Mouse (Mus musculus) T-cell, adult 2 months (primary cell): Measurements from ENCODE around the gene Cebpa.

Experiments
- DNase-seq: peaks from one replicate; pipeline ENCODE4 v3.0.0; 2022; ENCODE audit warnings: low spot score

Cebpa gene

GRCm38 (mm10) chr7:35118841-35119413 is at the start of gene Cebpa:
Cebpa (plus strand) TSS chr7:35119293.
- peak; percentile 59 for DNase-seq

- DNase-seq: no peak
Measured at GRCm38 (mm10) chr7:35076645-35077044, 42.4 kb upstream of the Cebpa start.

- DNase-seq: no peak
Measured at GRCm38 (mm10) chr7:35080843-35081338, 38.2 kb upstream of the Cebpa start.

DNA sequence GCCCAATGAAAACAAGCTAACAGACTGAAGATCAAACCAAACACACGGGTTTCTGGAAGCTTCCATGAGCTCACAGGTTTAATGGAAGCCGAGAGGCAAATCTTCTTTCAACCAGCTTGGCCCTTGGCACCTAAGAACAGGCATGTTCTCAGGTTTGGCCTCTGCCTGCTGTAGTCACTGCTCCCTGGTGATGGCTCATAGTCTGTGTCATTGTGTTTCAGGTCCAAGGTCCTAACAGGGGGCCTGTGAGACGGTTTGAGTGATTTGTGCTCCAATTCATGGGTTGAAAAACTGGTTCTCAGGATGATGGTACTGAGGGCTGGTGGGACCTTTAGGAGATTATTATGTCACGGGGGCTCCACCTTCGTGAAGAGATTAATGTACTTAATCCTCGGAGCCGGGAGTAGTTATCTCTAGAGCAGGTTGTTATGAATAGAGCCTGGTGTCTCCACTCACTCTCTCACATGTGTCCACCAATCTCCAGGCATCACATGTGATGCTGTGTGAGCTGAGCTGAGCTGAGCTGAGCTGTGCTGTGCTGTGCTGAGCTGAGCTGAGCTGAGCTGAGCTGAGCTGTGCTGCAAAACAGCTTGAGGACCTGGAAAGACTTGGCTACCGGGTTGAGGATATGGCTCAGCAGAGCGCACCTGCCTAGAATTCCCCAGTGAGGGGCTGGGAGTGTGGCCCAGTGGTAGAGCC is 37.5 kb upstream of the Cebpa start:
- no peak for DNase-seq

GRCm38 (mm10) chr7:35084565-35085360 is 34.3 kb upstream of the Cebpa start:
- no peak for DNase-seq

- no peak for DNase-seq
Measured at GRCm38 (mm10) chr7:35086271-35086861, 32.7 kb upstream of the Cebpa start.

GRCm38 (mm10) chr7:35090550-35090949 is 28.5 kb upstream of the Cebpa start:
- no peak for DNase-seq

GRCm38 (mm10) chr7:35094975-35095678 is 24.0 kb upstream of the Cebpa start:
- DNase-seq: no peak

GRCm38 (mm10) chr7:35098777-35099176 is 20.3 kb upstream of the Cebpa start:
- no peak for DNase-seq

GRCm38 (mm10) chr7:35099528-35099927 is 19.6 kb upstream of the Cebpa start:
- no peak for DNase-seq

DNA sequence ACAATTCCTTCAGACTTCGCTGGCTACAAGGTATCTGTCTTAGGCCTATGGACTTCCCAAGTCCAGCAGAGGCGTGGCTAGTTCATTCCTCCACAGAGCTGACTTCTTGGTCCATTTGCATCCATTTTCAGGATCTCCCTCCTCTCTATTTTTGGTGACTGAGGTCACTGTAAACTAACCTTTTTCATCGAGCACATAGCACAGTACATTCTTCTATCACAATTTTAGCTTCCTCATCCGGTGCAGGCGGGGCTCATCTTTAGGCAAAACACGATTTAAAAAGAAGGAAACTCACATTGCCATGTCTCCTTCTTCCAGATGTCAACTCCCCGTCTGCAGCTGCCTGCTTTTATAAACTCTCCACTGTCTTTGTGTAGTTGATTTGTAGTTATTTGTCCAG is 12.5 kb upstream of the Cebpa start:
- DNase-seq: no peak

DNA sequence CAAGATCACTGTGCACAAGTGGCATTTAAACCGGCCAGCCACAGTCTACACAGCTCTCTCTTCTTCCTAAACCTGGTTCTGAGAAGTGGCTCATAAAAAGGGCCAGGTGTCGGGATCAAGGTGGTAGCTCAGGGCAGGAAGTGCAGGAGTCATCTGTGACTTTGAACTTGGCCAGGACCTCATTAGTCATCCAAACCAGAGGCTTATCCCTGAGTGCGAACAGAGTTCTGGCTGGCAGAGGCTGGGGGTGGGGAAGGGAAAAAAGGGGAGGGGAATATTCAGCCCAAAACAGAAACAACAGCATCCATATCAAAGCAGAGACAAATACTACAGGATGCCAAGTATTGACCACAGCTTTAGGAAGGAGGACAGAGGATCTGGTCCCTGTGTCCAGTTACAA is 11.5 kb upstream of the Cebpa start:
- DNase-seq: no peak

DNA sequence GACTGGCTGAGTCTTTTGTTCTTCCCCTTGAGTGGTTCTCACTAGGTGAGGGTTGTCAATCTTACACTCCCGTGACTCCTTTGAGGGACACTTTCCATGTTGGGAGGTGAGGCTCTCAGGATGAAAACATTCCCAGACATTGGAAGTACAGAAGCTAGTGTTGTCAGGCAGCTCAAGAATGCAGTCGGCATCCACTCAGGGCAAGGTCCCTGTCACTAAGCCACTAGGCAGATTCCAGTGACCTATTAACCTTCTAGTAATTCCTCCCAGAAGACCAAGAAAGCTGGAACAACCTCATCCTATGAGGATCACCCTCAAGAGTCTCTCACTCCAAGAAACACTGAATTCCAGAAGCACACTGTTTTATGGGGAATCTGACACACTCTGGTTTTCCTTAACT is 11.0 kb upstream of the Cebpa start:
- no peak for DNase-seq

- DNase-seq: no peak
Measured at GRCm38 (mm10) chr7:35108663-35109062, 10.4 kb upstream of the Cebpa start.

DNA sequence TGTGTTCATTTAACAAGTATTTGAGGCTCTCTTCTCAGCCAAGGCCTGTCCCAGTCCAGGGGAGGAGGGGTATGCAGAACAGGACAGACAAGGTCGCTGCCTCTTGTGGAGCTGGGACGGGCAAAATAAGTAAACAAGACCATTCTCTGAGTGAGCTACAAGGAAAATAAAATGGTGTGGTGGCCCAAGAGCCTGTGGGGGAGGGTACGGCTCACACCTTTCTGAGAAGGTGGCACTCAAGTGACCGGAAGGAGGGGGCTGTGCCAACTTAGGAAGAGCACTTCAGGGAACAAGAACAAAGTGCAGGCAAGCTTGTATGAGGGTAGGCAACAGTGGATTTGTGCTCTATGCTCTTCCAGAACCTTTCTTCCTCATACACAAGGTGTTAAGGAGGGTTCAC is 6.0 kb upstream of the Cebpa start:
- no peak for DNase-seq

DNA sequence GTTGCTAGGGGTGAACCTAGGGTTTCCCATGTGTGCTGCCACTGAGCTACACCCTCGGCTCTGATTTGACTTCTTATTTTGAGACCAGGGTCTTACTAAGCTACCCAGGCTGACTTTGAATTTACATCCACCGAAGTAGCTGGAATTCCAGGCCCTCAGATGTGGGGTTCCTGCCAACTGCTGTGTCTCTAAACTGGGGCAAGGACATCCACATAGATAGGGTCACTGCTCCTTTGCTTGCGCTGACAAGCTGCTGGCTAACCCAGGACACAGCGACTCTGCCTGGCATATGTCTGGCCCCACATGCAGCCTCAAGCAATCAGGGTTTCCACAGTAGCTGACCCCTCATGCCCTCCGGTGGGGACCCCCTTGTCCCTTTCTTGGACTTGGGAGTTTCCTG is 5.4 kb upstream of the Cebpa start:
- DNase-seq: no peak

DNA sequence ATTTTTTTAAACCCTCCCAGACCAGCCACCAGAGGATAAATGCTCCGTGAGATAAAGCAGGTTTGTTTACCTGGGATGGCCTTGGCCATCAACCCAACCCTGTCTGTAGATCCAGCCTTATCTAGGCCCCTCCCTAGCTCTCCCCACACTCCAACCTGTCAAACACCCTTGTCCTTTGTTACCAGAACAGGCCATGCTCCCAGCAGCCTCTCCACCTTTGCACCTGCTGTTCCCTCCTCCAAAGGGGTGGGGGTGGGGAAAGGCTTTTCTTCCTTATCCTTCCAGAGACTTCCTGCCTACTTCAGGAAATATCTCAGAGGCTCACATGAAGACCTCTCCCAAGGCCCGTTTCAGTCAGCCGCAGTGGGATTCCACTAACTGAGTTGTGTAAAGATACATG is 2.6 kb upstream of the Cebpa start:
- DNase-seq: no peak

GRCm38 (mm10) chr7:35117052-35117451 is 2.0 kb upstream of the Cebpa start:
- no peak for DNase-seq

GRCm38 (mm10) chr7:35117761-35118098 is 1.4 kb upstream of the Cebpa start:
- no peak for DNase-seq

GRCm38 (mm10) chr7:35118099-35118781 is 853 bp upstream of the Cebpa start:
- peak; percentile 5 for DNase-seq

DNA sequence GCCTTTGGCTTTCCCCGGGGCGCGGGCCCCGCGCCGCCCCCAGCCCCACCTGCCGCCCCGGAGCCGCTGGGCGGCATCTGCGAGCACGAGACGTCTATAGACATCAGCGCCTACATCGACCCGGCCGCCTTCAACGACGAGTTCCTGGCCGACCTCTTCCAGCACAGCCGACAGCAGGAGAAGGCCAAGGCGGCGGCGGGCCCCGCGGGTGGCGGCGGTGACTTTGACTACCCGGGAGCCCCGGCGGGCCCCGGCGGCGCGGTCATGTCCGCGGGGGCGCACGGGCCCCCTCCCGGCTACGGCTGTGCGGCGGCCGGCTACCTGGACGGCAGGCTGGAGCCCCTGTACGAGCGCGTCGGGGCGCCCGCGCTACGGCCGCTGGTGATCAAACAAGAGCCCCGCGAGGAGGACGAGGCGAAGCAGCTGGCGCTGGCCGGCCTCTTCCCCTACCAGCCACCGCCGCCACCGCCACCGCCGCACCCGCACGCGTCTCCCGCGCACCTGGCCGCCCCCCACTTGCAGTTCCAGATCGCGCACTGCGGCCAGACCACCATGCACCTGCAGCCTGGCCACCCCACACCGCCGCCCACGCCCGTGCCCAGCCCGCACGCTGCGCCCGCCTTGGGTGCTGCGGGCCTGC is 533 bp downstream of the Cebpa start:
- DNase-seq: no peak
